Mouse (Mus musculus): ENCODE data around the gene Hoxc4.

Hoxc4 gene

GRCm38 (mm10) chr15:103011928-103012486 lies 6.7 kb upstream of the Hoxc4 start:
- no peak for DNase-seq (ENCODE audit: low read depth)

- peak; percentile 20 for DNase-seq (ENCODE audit: low read depth)
Measured at GRCm38 (mm10) chr15:103013238-103013984, 5.3 kb upstream of the Hoxc4 start.

GRCm38 (mm10) chr15:103014166-103015008 lies 4.3 kb upstream of the Hoxc4 start:
- DNase-seq (ENCODE audit: low read depth): no peak

GRCm38 (mm10) chr15:103015009-103015399 lies 3.7 kb upstream of the Hoxc4 start:
- no peak for DNase-seq (ENCODE audit: low read depth)

- no peak for DNase-seq (ENCODE audit: low read depth)
Measured at GRCm38 (mm10) chr15:103015406-103016166, 3.1 kb upstream of the Hoxc4 start.

GRCm38 (mm10) chr15:103020899-103021418 lies 2.2 kb downstream of the Hoxc4 start:
- DNase-seq (ENCODE audit: low read depth): no peak

- no peak for DNase-seq (ENCODE audit: low read depth)
Measured at GRCm38 (mm10) chr15:103021544-103021943, 2.8 kb downstream of the Hoxc4 start.

GRCm38 (mm10) chr15:103024131-103024530 lies 5.4 kb downstream of the Hoxc4 start:
- no peak for DNase-seq (ENCODE audit: low read depth)

- DNase-seq (ENCODE audit: low read depth): no peak
Measured at GRCm38 (mm10) chr15:103027266-103028235, 8.8 kb downstream of the Hoxc4 start.

GRCm38 (mm10) chr15:103028916-103029512 lies 10.3 kb downstream of the Hoxc4 start:
- no peak for DNase-seq (ENCODE audit: low read depth)

GRCm38 (mm10) chr15:103030142-103030541 lies 11.4 kb downstream of the Hoxc4 start:
- DNase-seq (ENCODE audit: low read depth): no peak

- no peak for DNase-seq (ENCODE audit: low read depth)
Measured at GRCm38 (mm10) chr15:103032167-103032566, 13.4 kb downstream of the Hoxc4 start.

GRCm38 (mm10) chr15:103032646-103033575 lies 14.2 kb downstream of the Hoxc4 start:
- DNase-seq (ENCODE audit: low read depth): no peak

GRCm38 (mm10) chr15:103034043-103034806 lies 15.5 kb downstream of the Hoxc4 start:
- DNase-seq (ENCODE audit: low read depth): no peak

- no peak for DNase-seq (ENCODE audit: low read depth)
Measured at GRCm38 (mm10) chr15:103034807-103035547, 16.2 kb downstream of the Hoxc4 start.

- DNase-seq (ENCODE audit: low read depth): no peak
Measured at GRCm38 (mm10) chr15:103035548-103035881, 16.8 kb downstream of the Hoxc4 start.

GRCm38 (mm10) chr15:103037579-103037978 lies 18.8 kb downstream of the Hoxc4 start:
- DNase-seq (ENCODE audit: low read depth): no peak
